Mouse (Mus musculus): ENCODE measurements around the gene Amz2.
A peak's percentile ranks its signal among the peaks of the same experiment; 100 is the strongest.

Amz2 gene

GRCm38 (mm10) chr11:109494890-109495770 lies 69.4 kb downstream of the Amz2 start:
- DNase-seq (ENCODE audit: low spot score): peak; percentile 48

- DNase-seq (ENCODE audit: low spot score): no peak
Observed at GRCm38 (mm10) chr11:109495771-109496474, 70.2 kb downstream of the Amz2 start.

DNA sequence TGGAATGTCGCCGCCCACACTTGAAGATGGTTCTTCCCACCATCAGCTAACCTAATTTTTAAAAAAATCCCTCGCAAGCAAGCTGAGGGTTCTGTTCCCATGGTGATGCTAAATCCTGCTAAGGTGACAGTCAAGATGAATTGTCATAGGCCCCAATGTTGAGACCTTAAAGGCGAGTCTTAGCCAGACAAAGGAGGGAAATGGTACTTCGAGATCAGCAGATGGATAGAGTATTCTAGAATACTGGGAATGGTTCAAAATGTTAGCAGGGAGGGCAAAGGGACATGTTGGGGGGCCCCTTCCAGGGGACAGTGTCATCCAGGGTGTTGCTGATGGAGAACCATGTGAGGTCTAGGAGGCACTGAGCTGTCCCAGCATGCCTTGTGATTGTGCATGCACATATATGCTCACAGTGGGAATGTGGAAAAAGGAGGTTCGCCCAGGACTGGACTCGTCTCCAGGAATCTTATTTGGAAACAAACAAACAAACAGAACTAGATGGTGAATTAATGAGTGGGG lies 70.8 kb downstream of the Amz2 start:
- DNase-seq (ENCODE audit: low spot score): no peak

GRCm38 (mm10) chr11:109496996-109497714 lies 71.4 kb downstream of the Amz2 start:
- no peak for DNase-seq (ENCODE audit: low spot score)

- DNase-seq (ENCODE audit: low spot score): no peak
Observed at GRCm38 (mm10) chr11:109497990-109498389, 72.2 kb downstream of the Amz2 start.

GRCm38 (mm10) chr11:109500206-109500605 lies 74.5 kb downstream of the Amz2 start:
- DNase-seq (ENCODE audit: low spot score): no peak

All from yolk sac, embryonic 10.5 days (tissue).